Mouse (Mus musculus): ENCODE data around the gene Slc30a1. TPM values are rescaled to one million over a fixed set of nuclear protein-coding genes. Genes with fewer than 3 reads are reported as not detected.
A peak's percentile ranks its signal among the peaks of the same experiment; 100 is the strongest.

Slc30a1 gene
- 3.1 and 3.6 TPM in 2 replicates for polyA plus RNA-seq (2014; fragmentation: Nextera tagmentation; extraction: Ambion mirVana)

DNA sequence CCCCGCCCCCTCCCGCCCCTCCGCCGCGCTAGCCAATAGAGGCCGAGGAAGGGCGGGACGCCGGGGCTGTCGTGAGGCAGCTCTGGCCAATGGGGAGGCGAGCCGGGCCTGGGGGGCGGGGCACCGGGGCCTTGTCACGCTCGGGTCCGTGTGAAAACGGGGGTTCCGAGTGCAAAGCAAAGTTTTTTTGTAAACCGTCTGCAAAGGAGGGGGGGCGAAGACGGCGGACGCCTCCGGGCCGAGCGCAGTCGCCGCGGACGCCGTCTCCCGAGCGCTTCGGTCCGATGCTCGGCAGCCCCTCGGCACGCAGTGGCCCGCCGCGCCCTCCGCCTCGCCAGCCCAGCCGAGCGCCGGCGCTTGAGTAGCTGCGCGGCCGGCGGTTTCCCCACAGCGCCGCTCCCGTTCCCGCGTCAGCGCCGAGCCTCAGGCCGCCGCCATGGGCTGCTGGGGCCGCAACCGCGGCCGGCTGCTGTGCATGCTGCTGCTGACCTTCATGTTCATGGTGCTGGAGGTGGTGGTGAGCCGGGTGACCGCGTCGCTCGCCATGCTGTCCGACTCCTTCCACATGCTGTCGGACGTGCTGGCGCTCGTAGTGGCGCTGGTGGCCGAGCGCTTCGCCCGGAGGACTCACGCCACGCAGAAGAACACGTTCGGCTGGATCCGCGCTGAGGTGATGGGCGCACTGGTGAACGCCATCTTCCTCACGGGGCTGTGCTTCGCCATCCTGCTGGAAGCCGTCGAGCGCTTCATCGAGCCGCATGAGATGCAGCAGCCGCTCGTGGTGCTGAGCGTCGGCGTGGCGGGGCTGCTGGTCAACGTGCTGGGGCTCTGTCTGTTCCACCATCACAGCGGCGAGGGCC lies at the start of gene Slc30a1:
Gene Slc30a1 (plus strand): TSS at position 197 of the 860 bp plus-strand sequence.
- Histone ChIP-seq H3K27ac (replicated peaks in 1 of 2; ENCODE audit: control insufficient read depth in 1 of 2, insufficient read depth in 1 of 2, low read depth in 2 of 2, low read length in 2 of 2) (peak within 1 kb of the TSS; percentile 85 to 93), H3K27me3 (ENCODE audit: control insufficient read depth, insufficient read depth, low read length) (no peaks in the 10 kb centered on the region), H3K9me3 (ENCODE audit: control insufficient read depth, low read length) (no peaks in the 10 kb centered on the region), H3K4me1 (ENCODE audit: control insufficient read depth in 2 of 2, insufficient read depth in 2 of 2, low read length in 2 of 2) (peaks cover 24 to 48% of the 10 kb centered on the region in 2 experiments), H3K9ac (ENCODE audit: low read length) (peak within 1 kb of the TSS; percentile 91), H3K4me2 (ENCODE audit: low read length) (peak within 1 kb of the TSS; percentile 95), H3K4me3 (ENCODE audit: control insufficient read depth in 1 of 2, insufficient read depth in 1 of 2, low read depth in 1 of 2, low read length in 2 of 2) (peak within 1 kb of the TSS; percentile 92 to 95), H3K36me3 (ENCODE audit: control insufficient read depth, insufficient read depth, low read length) (peaks cover 24% of the 10 kb centered on the region)
- WGBS: under 1% methylated on average over 92 of the region's 104 CpGs
- peak; percentile 99 for ATAC-seq (ENCODE audit: insufficient number of reproducible peaks, insufficient read depth, low FRiP score, low read depth)

DNA sequence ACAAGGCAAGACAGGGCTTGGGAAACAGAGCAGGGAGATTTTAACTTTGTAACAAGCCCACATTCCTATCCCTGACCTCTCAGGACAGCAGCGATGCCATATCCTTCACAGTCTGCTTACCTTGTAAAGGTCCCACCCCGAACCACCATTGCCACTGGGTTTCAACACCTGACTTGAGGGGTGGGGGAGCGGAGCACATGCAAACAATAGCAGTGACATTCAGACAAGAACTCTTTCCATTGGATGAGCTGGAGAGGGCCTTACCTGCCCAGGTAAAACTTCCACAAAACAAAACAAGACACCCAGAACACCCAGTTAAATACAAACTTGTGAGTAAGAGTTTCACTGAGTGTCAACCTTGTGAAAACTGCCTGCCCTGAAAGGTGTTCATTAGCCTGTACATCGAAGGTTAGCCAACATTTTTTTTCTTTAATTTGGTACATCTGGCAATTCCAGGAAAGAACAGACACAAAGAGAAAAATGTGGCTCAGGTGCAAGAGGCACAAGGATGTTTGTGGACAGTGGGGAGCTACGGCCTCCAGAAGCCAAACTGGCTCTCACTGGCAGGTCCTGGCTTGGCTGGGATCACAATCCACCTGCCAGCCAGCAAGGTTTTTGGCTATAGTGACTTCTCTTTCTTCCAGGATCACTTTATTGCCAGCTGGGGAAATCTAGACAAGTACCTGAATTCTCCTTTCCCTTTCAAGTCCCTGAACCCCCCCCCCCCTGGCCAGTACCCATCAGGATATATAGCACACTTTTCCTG lies 49.5 kb upstream of the Slc30a1 start:
- no peak overlapping the region for H3K4me3 ChIP-seq (ENCODE audit: control insufficient read depth in 1 of 2, insufficient read depth in 1 of 2, low read depth in 1 of 2, low read length in 2 of 2)
- no peak overlapping the region for H3K9ac ChIP-seq (ENCODE audit: low read length)
- H3K27me3 ChIP-seq (ENCODE audit: control insufficient read depth, insufficient read depth, low read length): no peaks in the 10 kb centered on the region
- H3K27ac ChIP-seq (replicated peaks in 1 of 2; ENCODE audit: control insufficient read depth in 1 of 2, insufficient read depth in 1 of 2, low read depth in 2 of 2, low read length in 2 of 2): no peak overlapping the region
- H3K4me1 ChIP-seq (ENCODE audit: control insufficient read depth in 2 of 2, insufficient read depth in 2 of 2, low read length in 2 of 2): peaks cover 8 to 14% of the 10 kb centered on the region in 2 experiments
- ATAC-seq (ENCODE audit: insufficient number of reproducible peaks, insufficient read depth, low FRiP score, low read depth): no peak
- H3K9me3 ChIP-seq (ENCODE audit: control insufficient read depth, low read length): 0 out of 2 replicates have a peak, but pooled peaks cover 2% of the 10 kb centered on the region
- H3K4me2 ChIP-seq (ENCODE audit: low read length): no peak overlapping the region
- H3K36me3 ChIP-seq (ENCODE audit: control insufficient read depth, insufficient read depth, low read length): no peaks in the 10 kb centered on the region
- 81% methylated on average over 5 of the region's 5 CpGs for WGBS

DNA sequence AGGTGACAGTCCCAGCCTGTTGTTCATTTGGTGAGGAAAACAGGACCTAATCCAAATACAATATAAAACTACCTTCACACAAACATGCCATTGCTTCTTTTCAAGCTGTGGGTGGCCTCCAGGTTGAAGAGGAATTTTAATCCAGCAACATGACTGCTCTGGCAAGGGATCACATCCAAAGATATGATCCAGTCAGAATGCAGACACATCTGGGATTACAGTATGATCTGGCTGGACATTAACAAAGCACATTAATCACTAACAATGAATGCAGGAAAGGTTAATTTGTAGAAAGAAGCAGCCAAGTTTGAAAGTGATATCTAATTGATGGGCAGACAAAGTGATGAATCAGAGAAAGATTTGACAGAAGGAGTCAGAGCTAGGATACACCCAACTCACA lies 48.4 kb upstream of the Slc30a1 start:
- no peak for ATAC-seq (ENCODE audit: insufficient number of reproducible peaks, insufficient read depth, low FRiP score, low read depth)
- Histone ChIP-seq H3K9ac (ENCODE audit: low read length) (no peak overlapping the region), H3K4me3 (ENCODE audit: control insufficient read depth in 1 of 2, insufficient read depth in 1 of 2, low read depth in 1 of 2, low read length in 2 of 2) (no peak overlapping the region), H3K27me3 (ENCODE audit: control insufficient read depth, insufficient read depth, low read length) (no peaks in the 10 kb centered on the region), H3K9me3 (ENCODE audit: control insufficient read depth, low read length) (0 out of 2 replicates have a peak, but pooled peaks cover 2% of the 10 kb centered on the region), H3K36me3 (ENCODE audit: control insufficient read depth, insufficient read depth, low read length) (no peaks in the 10 kb centered on the region), H3K27ac (replicated peaks in 1 of 2; ENCODE audit: control insufficient read depth in 1 of 2, insufficient read depth in 1 of 2, low read depth in 2 of 2, low read length in 2 of 2) (no peak overlapping the region), H3K4me1 (ENCODE audit: control insufficient read depth in 2 of 2, insufficient read depth in 2 of 2, low read length in 2 of 2) (peaks cover 8 to 14% of the 10 kb centered on the region in 2 experiments), H3K4me2 (ENCODE audit: low read length) (no peak overlapping the region)

DNA sequence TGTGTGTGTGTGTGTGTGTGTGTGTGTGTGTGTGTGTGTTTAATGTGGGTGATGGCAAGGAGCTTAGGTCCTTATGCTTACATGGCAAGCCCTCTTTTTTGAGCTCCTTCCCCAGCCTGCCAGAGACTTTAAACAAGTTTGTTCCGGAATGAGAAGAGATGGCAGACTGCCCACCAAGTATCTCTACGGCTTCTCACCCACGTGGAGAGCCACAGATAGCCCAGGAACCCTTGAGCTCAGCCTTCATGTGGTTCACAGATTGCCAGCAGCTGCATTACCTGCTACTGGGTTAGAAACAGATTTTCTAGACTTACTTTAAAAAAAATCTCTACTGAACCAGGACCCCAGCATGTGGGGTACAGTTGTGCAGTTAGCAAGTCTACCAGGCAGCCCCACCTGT lies 46.7 kb upstream of the Slc30a1 start:
- Histone ChIP-seq H3K36me3 (ENCODE audit: control insufficient read depth, insufficient read depth, low read length) (no peaks in the 10 kb centered on the region), H3K9ac (ENCODE audit: low read length) (no peak overlapping the region), H3K4me2 (ENCODE audit: low read length) (no peak overlapping the region), H3K9me3 (ENCODE audit: control insufficient read depth, low read length) (0 out of 2 replicates have a peak, but pooled peaks cover 2% of the 10 kb centered on the region), H3K4me3 (ENCODE audit: control insufficient read depth in 1 of 2, insufficient read depth in 1 of 2, low read depth in 1 of 2, low read length in 2 of 2) (no peak overlapping the region), H3K27me3 (ENCODE audit: control insufficient read depth, insufficient read depth, low read length) (no peaks in the 10 kb centered on the region), H3K27ac (replicated peaks in 1 of 2; ENCODE audit: control insufficient read depth in 1 of 2, insufficient read depth in 1 of 2, low read depth in 2 of 2, low read length in 2 of 2) (no peak overlapping the region), H3K4me1 (ENCODE audit: control insufficient read depth in 2 of 2, insufficient read depth in 2 of 2, low read length in 2 of 2) (peaks cover 8 to 11% of the 10 kb centered on the region in 2 experiments)
- ATAC-seq (ENCODE audit: insufficient number of reproducible peaks, insufficient read depth, low FRiP score, low read depth): no peak
- WGBS: 38% methylated on average over 3 of the region's 3 CpGs

DNA sequence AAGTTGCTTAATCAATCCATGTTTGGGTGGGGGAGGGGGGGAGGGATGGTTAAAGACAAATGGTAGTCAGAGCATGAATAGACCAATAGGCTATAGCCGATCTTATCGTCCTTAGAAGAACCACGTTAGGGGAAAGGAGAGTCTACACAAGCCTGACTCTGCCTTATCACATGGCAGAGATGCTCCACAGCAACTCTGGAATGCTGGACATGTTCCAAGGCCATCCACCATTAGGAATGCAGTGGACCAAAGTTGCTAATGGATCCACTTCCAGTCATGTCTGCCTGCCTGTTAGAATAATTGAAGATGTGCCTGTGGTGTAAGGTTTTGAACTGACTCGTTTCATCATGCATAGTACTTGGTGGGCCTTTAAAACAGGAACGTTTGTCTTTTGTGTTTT lies 45.3 kb upstream of the Slc30a1 start:
- no peak overlapping the region for H3K4me2 ChIP-seq (ENCODE audit: low read length)
- no peak for ATAC-seq (ENCODE audit: insufficient number of reproducible peaks, insufficient read depth, low FRiP score, low read depth)
- 62% methylated on average over 5 of the region's 5 CpGs for WGBS

DNA sequence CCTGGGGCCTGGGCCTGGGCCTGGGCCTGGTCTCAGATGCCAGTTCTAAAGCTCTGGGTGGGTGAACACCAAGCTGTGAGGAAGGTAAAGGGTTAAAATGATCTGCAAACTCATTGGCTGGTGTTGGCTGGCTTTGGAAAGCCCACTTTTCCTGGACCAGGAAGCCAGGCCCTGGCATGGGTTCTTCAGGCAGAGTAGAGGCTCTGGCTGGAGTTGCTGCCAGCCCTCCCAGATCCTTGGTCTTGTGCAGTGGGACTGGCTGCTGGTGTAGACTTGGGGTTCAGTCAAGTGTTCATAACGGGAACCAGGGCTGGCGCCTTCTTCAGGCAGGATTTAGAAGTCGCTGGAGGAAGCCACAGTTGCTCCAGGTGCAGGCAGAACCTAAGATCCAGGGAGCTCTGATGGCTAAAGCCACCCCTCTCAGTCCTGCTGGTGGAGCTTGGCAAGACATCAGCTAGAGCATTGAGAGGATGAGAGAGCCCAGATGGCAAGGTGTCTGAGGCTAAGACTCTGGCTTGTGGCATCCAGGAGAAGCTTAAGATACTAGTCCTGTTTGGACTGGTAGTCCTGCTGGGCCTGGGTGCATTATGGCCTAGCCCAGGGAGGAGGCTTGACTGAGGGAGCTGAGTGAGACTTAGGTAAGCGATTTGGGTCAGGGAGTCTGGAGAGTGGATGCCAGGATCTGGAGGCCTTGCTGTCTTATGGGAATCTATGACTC lies 42.6 kb upstream of the Slc30a1 start:
- no peaks in the 10 kb centered on the region for H3K9me3 ChIP-seq (ENCODE audit: control insufficient read depth, low read length)
- H3K4me1 ChIP-seq (ENCODE audit: control insufficient read depth in 2 of 2, insufficient read depth in 2 of 2, low read length in 2 of 2): no peaks in the 10 kb centered on the region
- H3K4me3 ChIP-seq (ENCODE audit: control insufficient read depth in 1 of 2, insufficient read depth in 1 of 2, low read depth in 1 of 2, low read length in 2 of 2): no peak overlapping the region
- no peaks in the 10 kb centered on the region for H3K27me3 ChIP-seq (ENCODE audit: control insufficient read depth, insufficient read depth, low read length)
- no peak overlapping the region for H3K4me2 ChIP-seq (ENCODE audit: low read length)
- H3K9ac ChIP-seq (ENCODE audit: low read length): no peak overlapping the region
- no peaks in the 10 kb centered on the region for H3K36me3 ChIP-seq (ENCODE audit: control insufficient read depth, insufficient read depth, low read length)
- 67% methylated on average over 4 of the region's 4 CpGs for WGBS
- ATAC-seq (ENCODE audit: insufficient number of reproducible peaks, insufficient read depth, low FRiP score, low read depth): no peak
- H3K27ac ChIP-seq (replicated peaks in 1 of 2; ENCODE audit: control insufficient read depth in 1 of 2, insufficient read depth in 1 of 2, low read depth in 2 of 2, low read length in 2 of 2): 0 out of 4 replicates have a peak overlapping the region, but pooled peaks of 1 of the 2 experiments have one; percentile 9

More for the DNA sequence above, 45.3 kb upstream of the Slc30a1 start:
- Histone ChIP-seq H3K27ac (replicated peaks in 1 of 2; ENCODE audit: control insufficient read depth in 1 of 2, insufficient read depth in 1 of 2, low read depth in 2 of 2, low read length in 2 of 2) (no peak overlapping the region), H3K27me3 (ENCODE audit: control insufficient read depth, insufficient read depth, low read length) (no peaks in the 10 kb centered on the region), H3K4me3 (ENCODE audit: control insufficient read depth in 1 of 2, insufficient read depth in 1 of 2, low read depth in 1 of 2, low read length in 2 of 2) (no peak overlapping the region), H3K9ac (ENCODE audit: low read length) (no peak overlapping the region), H3K4me1 (ENCODE audit: control insufficient read depth in 2 of 2, insufficient read depth in 2 of 2, low read length in 2 of 2) (no peaks in the 10 kb centered on the region), H3K36me3 (ENCODE audit: control insufficient read depth, insufficient read depth, low read length) (no peaks in the 10 kb centered on the region), H3K9me3 (ENCODE audit: control insufficient read depth, low read length) (0 out of 2 replicates have a peak, but pooled peaks cover 2% of the 10 kb centered on the region)

DNA sequence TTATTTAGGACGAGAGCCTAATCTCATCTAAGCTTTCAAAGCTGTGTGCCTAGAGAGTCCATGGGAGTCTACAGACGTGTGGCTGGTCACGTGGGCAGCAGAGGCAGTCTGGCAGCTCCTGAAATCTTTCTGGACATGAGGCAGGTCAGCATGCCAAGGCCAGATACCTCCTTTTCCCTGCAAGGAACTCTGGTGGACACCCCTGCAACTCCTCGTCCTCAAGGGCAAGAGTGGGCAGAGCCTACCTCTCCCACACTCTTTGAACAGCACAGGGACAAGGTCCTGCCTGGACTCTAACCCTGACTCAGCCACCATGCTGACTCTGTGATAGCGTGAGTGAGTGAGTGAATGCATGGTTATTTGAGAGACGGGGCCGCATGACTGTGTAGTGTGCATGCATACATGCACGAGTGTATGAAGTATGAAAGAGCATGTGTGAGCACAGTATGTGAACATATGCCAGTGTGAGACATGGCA lies 42.0 kb upstream of the Slc30a1 start:
- no peak for ATAC-seq (ENCODE audit: insufficient number of reproducible peaks, insufficient read depth, low FRiP score, low read depth)

More for the DNA sequence above, 42.0 kb upstream of the Slc30a1 start:
- Histone ChIP-seq H3K4me2 (ENCODE audit: low read length) (no peak overlapping the region), H3K9ac (ENCODE audit: low read length) (no peak overlapping the region), H3K27ac (replicated peaks in 1 of 2; ENCODE audit: control insufficient read depth in 1 of 2, insufficient read depth in 1 of 2, low read depth in 2 of 2, low read length in 2 of 2) (no peak overlapping the region), H3K36me3 (ENCODE audit: control insufficient read depth, insufficient read depth, low read length) (no peaks in the 10 kb centered on the region), H3K27me3 (ENCODE audit: control insufficient read depth, insufficient read depth, low read length) (no peaks in the 10 kb centered on the region), H3K4me3 (ENCODE audit: control insufficient read depth in 1 of 2, insufficient read depth in 1 of 2, low read depth in 1 of 2, low read length in 2 of 2) (no peak overlapping the region), H3K4me1 (ENCODE audit: control insufficient read depth in 2 of 2, insufficient read depth in 2 of 2, low read length in 2 of 2) (no peaks in the 10 kb centered on the region), H3K9me3 (ENCODE audit: control insufficient read depth, low read length) (no peaks in the 10 kb centered on the region)
- WGBS: 73% methylated on average over 8 of the region's 8 CpGs
